Mouse (Mus musculus): Measurements from ENCODE around the gene Mapre1. TPM values are rescaled to one million over a fixed set of nuclear protein-coding genes. Genes with fewer than 3 reads are reported as not detected.
"Not testable (repeated sequence)": the region's sequence is repeated elsewhere in the genome, so short reads cannot be mapped to it uniquely, and the experiment has no call there.

Mapre1 gene
- polyA plus RNA-seq, 1 experiment from 2014 or later: 79.2 TPM

DNA sequence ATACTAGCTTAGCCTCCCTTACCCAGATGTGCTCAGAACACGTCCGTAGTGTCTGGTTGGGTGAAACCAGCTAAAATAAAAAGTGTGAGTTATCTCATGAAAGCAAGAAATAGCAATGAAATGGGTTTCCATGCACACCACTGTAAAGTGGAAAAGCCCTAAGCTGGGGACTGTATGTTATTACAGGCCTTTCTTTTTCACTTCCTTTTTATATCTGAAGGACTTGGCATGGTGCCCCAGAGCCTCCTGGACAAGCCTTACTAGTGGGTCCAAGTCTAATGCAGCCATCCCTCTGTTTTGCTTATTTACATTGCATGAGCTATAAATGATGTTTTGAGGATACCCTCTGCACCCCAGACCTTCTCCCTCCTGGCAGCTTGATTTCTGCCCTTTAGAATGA is 43.6 kb downstream of the Mapre1 start:
- H3K27ac ChIP-seq (ENCODE audit: low read depth): no peak overlapping the region
- H3K4me2 ChIP-seq (ENCODE audit: low read depth, low read length): no peak overlapping the region
- DNase-seq (no peak), ATAC-seq (no peak)
- no peaks in the 10 kb centered on the region for H3K27me3 ChIP-seq (ENCODE audit: insufficient read depth, low read length)
- TF ChIP-seq CTCF (IDR thresholded peaks at IDR 0.05; ENCODE audit: low read depth): no peak
- no peak for TF ChIP-seq EP300 (IDR thresholded peaks at IDR 0.05; ENCODE audit: low read depth)
- no peaks in the 10 kb centered on the region for H3K4me1 ChIP-seq (ENCODE audit: insufficient read depth)
- no peak overlapping the region for H3K9ac ChIP-seq (replicated peaks)
- H3K36me3 ChIP-seq (replicated peaks; ENCODE audit: insufficient read depth, low read length): no peaks in the 10 kb centered on the region
- no peak overlapping the region for H3K4me3 ChIP-seq (ENCODE audit: low read depth, low read length)
- WGBS (ENCODE audit: insufficient replicate concordance): 74% methylated on average over 2 of the region's 2 CpGs
- no peaks in the 10 kb centered on the region for H3K9me3 ChIP-seq (ENCODE audit: low read length)

DNA sequence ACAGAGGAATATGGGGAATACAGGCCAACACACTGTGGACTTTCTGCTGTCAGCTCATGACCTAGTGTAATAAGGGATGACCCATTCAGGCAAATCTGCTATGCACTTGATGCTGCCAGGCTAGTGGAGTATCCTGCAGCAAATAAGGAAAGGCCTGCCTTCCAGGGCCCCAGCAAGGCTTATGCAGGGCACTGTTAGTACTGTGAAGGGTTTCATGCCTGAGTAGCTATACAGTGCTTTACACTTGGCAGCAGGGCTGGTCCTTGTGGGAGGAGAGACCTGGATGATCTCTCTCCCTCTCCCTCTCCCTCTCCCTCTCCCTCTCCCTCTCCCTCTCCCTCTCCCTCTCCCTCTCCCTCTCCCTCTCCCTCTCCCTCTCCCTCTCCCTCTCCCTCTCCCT is 52.3 kb downstream of the Mapre1 start:
- Histone ChIP-seq H3K4me1 (ENCODE audit: insufficient read depth) (no peaks in the 10 kb centered on the region), H3K4me3 (ENCODE audit: low read depth, low read length) (no peak overlapping the region), H3K4me2 (ENCODE audit: low read depth, low read length) (no peak overlapping the region), H3K27me3 (ENCODE audit: insufficient read depth, low read length) (no peaks in the 10 kb centered on the region), H3K9ac (replicated peaks) (no peak overlapping the region), H3K27ac (ENCODE audit: low read depth) (no peak overlapping the region), H3K9me3 (ENCODE audit: low read length) (no peaks in the 10 kb centered on the region), H3K36me3 (replicated peaks; ENCODE audit: insufficient read depth, low read length) (no peaks in the 10 kb centered on the region)
- DNase-seq (no peak), ATAC-seq (no peak)
- TF ChIP-seq CTCF (IDR thresholded peaks at IDR 0.05; ENCODE audit: low read depth) (no peak), EP300 (IDR thresholded peaks at IDR 0.05; ENCODE audit: low read depth) (no peak)

DNA sequence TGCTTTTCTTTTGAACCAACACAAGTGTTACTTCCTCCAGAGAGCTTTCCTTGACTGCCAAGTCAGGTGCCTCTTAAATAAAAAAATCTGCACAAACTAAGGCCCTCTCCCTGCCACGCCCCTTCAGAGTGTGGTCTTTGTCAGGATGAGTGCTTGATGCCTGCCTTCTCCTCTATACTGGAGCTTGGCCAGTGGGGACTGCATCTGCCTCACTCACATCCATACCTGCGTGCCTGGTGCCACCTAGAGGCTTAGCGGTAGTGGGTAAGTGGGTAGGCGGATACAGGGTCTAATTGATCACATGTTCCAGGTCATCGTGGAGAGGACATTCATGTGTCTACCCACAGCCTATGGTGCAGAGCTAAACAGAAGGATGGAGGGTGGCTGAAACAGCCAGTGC is 54.0 kb downstream of the Mapre1 start:
- DNase-seq: no peak

DNA sequence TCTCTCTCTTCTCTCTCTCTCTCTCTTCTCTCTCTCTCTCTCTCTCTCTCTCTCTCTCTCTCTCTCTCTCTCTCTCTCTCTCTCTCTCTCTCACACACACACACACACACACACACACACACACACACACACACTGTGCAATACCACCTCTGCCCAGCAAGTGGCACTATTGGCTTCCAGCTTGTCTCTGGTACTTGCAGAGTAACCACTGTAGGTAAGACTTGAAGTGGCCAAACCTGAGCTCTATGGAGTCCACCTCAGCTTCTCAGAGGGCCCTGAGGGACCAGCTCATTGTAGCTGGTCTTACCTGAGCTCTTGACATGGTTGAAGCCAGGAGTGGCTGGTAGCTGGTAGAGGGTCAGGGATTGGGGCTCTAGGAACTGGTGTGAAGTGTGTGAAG is 66.4 kb downstream of the Mapre1 start:
- H3K9ac ChIP-seq (replicated peaks); H3K9me3 ChIP-seq (ENCODE audit: low read length); H3K4me3 ChIP-seq (ENCODE audit: low read depth, low read length); H3K4me1 ChIP-seq (ENCODE audit: insufficient read depth); H3K36me3 ChIP-seq (replicated peaks; ENCODE audit: insufficient read depth, low read length); ATAC-seq; H3K27ac ChIP-seq (ENCODE audit: low read depth); H3K27me3 ChIP-seq (ENCODE audit: insufficient read depth, low read length); H3K4me2 ChIP-seq (ENCODE audit: low read depth, low read length): not testable (repeated sequence)
- TF ChIP-seq CTCF (IDR thresholded peaks at IDR 0.05; ENCODE audit: low read depth): peak; percentile 79
- peak; percentile 72 for DNase-seq

More for the DNA sequence above, 54.0 kb downstream of the Mapre1 start:
- H3K27me3 ChIP-seq (ENCODE audit: insufficient read depth, low read length): no peaks in the 10 kb centered on the region
- 52% methylated on average over 5 of the region's 5 CpGs for WGBS (ENCODE audit: insufficient replicate concordance)
- no peak overlapping the region for H3K9ac ChIP-seq (replicated peaks)
- H3K9me3 ChIP-seq (ENCODE audit: low read length): no peaks in the 10 kb centered on the region
- no peak overlapping the region for H3K4me2 ChIP-seq (ENCODE audit: low read depth, low read length)
- no peak overlapping the region for H3K27ac ChIP-seq (ENCODE audit: low read depth)
- H3K4me3 ChIP-seq (ENCODE audit: low read depth, low read length): no peak overlapping the region
- TF ChIP-seq EP300 (IDR thresholded peaks at IDR 0.05; ENCODE audit: low read depth): no peak
- TF ChIP-seq CTCF (IDR thresholded peaks at IDR 0.05; ENCODE audit: low read depth): peak; percentile 57
- ATAC-seq: no peak
- H3K4me1 ChIP-seq (ENCODE audit: insufficient read depth): no peaks in the 10 kb centered on the region
- H3K36me3 ChIP-seq (replicated peaks; ENCODE audit: insufficient read depth, low read length): no peaks in the 10 kb centered on the region

DNA sequence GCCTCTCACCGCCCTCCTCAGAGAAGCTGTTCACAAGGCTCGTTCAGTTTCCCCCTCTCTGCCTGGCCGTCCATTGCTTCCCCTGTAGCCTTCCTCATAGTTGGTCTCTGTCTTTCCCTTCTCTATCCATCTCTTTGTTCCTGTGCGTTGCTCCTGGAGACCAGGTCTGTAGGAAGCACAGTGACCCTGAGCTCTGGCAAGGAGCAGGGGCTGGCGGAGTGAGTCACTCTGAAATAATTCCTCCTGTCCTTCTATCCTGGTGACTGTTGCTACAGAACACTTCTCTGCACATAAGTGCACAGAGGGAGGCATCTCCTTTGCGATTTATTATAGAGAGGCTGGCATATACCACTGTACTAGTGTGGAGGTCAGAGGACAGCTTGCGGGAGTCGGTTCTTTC is 67.1 kb downstream of the Mapre1 start:
- ATAC-seq (no peak), DNase-seq (no peak)
- H3K4me3 ChIP-seq (ENCODE audit: low read depth, low read length): no peak overlapping the region
- no peak overlapping the region for H3K4me2 ChIP-seq (ENCODE audit: low read depth, low read length)
- no peak overlapping the region for H3K9ac ChIP-seq (replicated peaks)
- TF ChIP-seq CTCF (IDR thresholded peaks at IDR 0.05; ENCODE audit: low read depth) (no peak), EP300 (IDR thresholded peaks at IDR 0.05; ENCODE audit: low read depth) (no peak)
- WGBS (ENCODE audit: insufficient replicate concordance): 80% methylated on average over 8 of the region's 8 CpGs
- H3K4me1 ChIP-seq (ENCODE audit: insufficient read depth): no peaks in the 10 kb centered on the region
- H3K27me3 ChIP-seq (ENCODE audit: insufficient read depth, low read length): no peaks in the 10 kb centered on the region
- H3K36me3 ChIP-seq (replicated peaks; ENCODE audit: insufficient read depth, low read length): no peaks in the 10 kb centered on the region
- H3K27ac ChIP-seq (ENCODE audit: low read depth): no peak overlapping the region
- no peaks in the 10 kb centered on the region for H3K9me3 ChIP-seq (ENCODE audit: low read length)

DNA sequence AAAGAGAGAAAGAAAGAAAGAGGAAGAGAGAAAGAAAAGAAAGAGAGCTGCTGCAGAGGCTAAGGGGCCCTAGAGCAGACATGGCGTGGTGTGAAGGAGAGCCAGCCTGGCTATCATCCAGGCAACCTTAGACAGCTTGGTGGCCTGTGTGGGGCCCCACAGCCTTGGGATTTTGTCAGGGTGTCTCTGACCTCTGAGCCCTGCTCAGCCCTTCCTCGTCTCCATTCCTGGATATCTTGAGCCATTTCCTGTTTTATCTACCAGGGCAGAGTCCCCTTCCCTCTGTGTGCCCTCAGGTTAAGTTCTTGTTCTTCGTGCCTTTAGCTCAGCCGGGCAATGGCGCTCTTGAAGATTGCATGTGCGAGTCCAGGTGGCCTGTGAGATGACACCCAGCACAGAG is 67.8 kb downstream of the Mapre1 start:
- DNase-seq: no peak
- Histone ChIP-seq H3K27ac (ENCODE audit: low read depth) (no peak overlapping the region), H3K4me2 (ENCODE audit: low read depth, low read length) (no peak overlapping the region), H3K9me3 (ENCODE audit: low read length) (no peaks in the 10 kb centered on the region), H3K36me3 (replicated peaks; ENCODE audit: insufficient read depth, low read length) (no peaks in the 10 kb centered on the region), H3K9ac (replicated peaks) (no peak overlapping the region), H3K27me3 (ENCODE audit: insufficient read depth, low read length) (no peaks in the 10 kb centered on the region), H3K4me1 (ENCODE audit: insufficient read depth) (no peaks in the 10 kb centered on the region), H3K4me3 (ENCODE audit: low read depth, low read length) (no peak overlapping the region)
- TF ChIP-seq CTCF (IDR thresholded peaks at IDR 0.05; ENCODE audit: low read depth) (no peak), EP300 (IDR thresholded peaks at IDR 0.05; ENCODE audit: low read depth) (no peak)
- ATAC-seq: no peak
- 63% methylated on average over 6 of the region's 6 CpGs for whole genome bisulfite sequencing (ENCODE audit: insufficient replicate concordance)

DNA sequence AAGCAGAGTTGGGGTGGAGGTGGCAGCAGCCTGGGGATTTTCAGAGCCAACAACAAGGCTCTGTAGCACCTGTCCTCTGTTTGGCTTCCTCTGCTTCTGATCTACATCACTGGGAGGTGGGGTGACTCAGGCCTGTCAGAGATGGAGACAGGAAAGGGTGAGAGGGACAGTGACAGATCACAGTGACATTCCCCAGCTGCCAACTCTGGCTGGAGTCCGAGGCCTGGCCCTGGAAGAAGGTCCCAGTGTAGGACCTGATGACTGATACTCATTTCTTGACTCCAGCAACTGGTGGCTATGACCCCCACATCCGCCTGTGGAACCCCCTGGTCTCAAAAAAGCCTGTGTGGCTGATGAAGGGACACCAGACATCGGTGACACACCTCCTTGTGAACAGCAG is 68.8 kb downstream of the Mapre1 start:
- H3K9me3 ChIP-seq (ENCODE audit: low read length): no peaks in the 10 kb centered on the region
- no peak for ATAC-seq
- H3K27ac ChIP-seq (ENCODE audit: low read depth): no peak overlapping the region
- WGBS (ENCODE audit: insufficient replicate concordance): 53% methylated on average over 3 of the region's 3 CpGs
- no peaks in the 10 kb centered on the region for H3K27me3 ChIP-seq (ENCODE audit: insufficient read depth, low read length)
- TF ChIP-seq EP300 (IDR thresholded peaks at IDR 0.05; ENCODE audit: low read depth): no peak
- no peak for TF ChIP-seq CTCF (IDR thresholded peaks at IDR 0.05; ENCODE audit: low read depth)
- no peak overlapping the region for H3K9ac ChIP-seq (replicated peaks)
- no peak overlapping the region for H3K4me2 ChIP-seq (ENCODE audit: low read depth, low read length)
- H3K36me3 ChIP-seq (replicated peaks; ENCODE audit: insufficient read depth, low read length): no peaks in the 10 kb centered on the region
- H3K4me1 ChIP-seq (ENCODE audit: insufficient read depth): no peaks in the 10 kb centered on the region
- H3K4me3 ChIP-seq (ENCODE audit: low read depth, low read length): no peak overlapping the region
- no peak for DNase-seq
